Mouse (Mus musculus): ENCODE data around the gene Hesx1. TPM values are rescaled to one million over a fixed set of nuclear protein-coding genes. Genes with fewer than 3 reads are reported as not detected.

Gene Hesx1
- under 1 TPM; 0.65 to 0.82 TPM for polyA plus RNA-seq (2017; shearing (Covaris generic))

DNA sequence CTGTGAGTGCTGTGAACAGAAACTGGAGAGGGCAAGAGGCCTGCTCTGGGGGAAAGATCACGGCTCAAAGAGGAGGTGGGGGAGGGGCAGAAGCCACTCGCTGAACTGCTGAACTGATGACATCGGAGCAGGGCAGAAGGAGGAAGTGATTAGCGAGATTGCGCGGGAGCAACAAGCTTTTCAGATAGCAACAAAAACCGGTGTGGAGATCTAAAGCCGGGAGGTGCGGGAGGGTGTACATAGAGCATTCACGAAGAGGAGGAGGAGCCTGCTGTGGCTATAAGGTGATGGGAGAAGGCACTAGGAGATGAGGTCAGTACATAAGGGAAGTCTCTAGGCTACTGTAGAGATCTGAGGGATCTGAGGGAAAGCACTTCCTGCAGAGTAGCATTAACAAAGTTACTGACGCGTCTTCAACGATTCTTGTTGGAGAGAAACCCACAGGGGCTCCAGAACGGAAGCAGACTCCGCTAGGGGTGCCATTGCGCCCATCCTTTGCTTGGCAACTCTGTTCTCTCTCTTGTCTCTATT is at the start of gene Hesx1:
Hesx1 (plus strand) TSS at position 206 of the 531 bp plus-strand sequence.

DNA sequence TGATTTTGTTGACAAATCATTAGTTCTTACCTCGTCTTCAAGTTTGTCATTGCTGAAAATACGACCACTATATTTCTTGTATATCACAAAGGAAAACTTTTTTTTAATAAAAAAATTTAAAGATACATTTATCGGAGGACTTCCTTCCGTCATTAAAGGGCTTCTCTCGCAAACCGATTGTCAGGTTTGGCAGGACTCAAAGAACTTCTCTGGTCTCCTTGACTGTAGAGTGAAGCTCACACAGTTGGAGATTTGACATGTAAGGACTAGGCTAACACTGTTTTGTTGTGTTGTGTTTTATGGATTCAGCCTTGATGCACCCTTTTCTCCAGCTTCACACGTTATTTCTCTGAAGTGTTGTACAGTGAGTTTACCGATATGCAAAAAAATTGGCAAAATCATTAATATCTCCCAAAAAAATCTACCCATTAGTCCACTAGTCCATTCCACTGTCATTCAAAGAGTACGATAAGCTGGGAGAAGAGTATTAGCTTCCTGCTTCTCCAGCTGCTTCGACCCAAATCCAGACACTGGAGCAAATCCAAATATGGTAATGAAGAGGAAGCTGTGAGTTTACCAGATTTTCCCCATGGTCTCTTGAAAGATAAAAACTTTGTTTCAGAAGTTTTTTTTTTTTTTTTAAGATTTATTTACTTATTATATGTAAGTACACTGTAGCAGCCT is 23.0 kb upstream of the Hesx1 start, which contains the start of gene Appl1:
Appl1 (minus strand) TSS at position 127 of the 684 bp plus-strand sequence.

GRCm38 (mm10) chr14:27038783-27039182 is 44.6 kb downstream of the Hesx1 start, which contains the start of gene Il17rd:
Gene Il17rd (plus strand): TSS chr14:27038941.

Other genes starting within 250 kb of the Hesx1 start
- gene Asb14, start 99.9 kb upstream of the Hesx1 start, polyA plus RNA-seq (2017; shearing (Covaris generic)) = under 1 TPM; 0.18 to 0.97 TPM
- gene Appl1, start 23.2 kb upstream of the Hesx1 start, polyA plus RNA-seq (2017; shearing (Covaris generic)) = 10 to 100 TPM; 41.4 to 52.5 TPM
- gene Il17rd, start 44.5 kb downstream of the Hesx1 start, polyA plus RNA-seq (2017; shearing (Covaris generic)) = under 1 TPM; 0.25 to 0.29 TPM
- gene Arhgef3, start 120.5 kb downstream of the Hesx1 start, polyA plus RNA-seq (2017; shearing (Covaris generic)) = 100 to 1,000 TPM; 137 to 228 TPM